Mouse (Mus musculus): ENCODE results near the gene Eif2b4. TPM values are rescaled to one million over a fixed set of nuclear protein-coding genes. Genes with fewer than 3 reads are reported as not detected.
A peak's percentile ranks its signal among the peaks of the same experiment; 100 is the strongest.

The Eif2b4 gene
- polyA plus RNA-seq, 1 experiment = 21.6 TPM

DNA sequence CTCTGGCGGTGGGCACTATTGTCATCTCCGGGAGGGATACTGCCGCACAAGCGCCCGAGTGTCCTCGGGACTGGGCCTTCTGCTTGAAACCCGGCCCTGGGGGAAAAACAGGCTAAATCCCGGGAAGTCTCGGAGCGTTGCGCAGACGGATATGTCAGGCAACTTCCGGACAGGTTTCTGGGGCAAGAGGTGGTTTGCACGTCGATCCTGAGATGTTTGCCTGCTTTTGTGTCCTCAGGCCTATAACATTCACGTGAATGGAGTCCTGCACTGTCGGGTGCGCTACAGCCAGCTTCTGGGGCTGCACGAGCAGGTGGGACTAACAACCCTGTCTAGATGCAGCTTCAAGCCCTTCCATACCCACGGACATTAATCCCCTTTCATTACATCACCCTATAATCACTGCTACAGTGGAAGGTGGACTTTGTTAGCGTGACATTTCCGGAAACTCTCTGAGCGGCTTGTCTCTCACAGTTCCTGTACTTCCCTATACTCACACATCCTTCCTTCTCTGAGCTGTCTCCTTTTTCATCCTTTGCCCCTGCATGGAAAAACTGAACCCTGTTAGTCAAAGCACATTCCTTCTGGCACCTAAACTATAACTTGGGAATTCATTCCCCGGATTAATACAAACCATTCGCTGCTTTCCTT lies 526 bp upstream of the Eif2b4 start:
- H3K4me3 ChIP-seq (ENCODE audit: insufficient read depth, low read length) = peak overlapping the region; percentile 68
- TF ChIP-seq POLR2A (IDR thresholded peaks at IDR 0.05; ENCODE audit: low read depth, low read length) (no peak; the same call in 1 of the 2 replicates), CTCF (IDR thresholded peaks at IDR 0.05; ENCODE audit: borderline replicate concordance, insufficient read depth, low read length) (no peak)
- H3K4me1 ChIP-seq (ENCODE audit: control insufficient read depth, insufficient read depth, low read length) = no peaks in the 10 kb centered on the region
- peak overlapping the region; percentile 49 for H3K27ac ChIP-seq (ENCODE audit: insufficient read depth, low read length)

DNA sequence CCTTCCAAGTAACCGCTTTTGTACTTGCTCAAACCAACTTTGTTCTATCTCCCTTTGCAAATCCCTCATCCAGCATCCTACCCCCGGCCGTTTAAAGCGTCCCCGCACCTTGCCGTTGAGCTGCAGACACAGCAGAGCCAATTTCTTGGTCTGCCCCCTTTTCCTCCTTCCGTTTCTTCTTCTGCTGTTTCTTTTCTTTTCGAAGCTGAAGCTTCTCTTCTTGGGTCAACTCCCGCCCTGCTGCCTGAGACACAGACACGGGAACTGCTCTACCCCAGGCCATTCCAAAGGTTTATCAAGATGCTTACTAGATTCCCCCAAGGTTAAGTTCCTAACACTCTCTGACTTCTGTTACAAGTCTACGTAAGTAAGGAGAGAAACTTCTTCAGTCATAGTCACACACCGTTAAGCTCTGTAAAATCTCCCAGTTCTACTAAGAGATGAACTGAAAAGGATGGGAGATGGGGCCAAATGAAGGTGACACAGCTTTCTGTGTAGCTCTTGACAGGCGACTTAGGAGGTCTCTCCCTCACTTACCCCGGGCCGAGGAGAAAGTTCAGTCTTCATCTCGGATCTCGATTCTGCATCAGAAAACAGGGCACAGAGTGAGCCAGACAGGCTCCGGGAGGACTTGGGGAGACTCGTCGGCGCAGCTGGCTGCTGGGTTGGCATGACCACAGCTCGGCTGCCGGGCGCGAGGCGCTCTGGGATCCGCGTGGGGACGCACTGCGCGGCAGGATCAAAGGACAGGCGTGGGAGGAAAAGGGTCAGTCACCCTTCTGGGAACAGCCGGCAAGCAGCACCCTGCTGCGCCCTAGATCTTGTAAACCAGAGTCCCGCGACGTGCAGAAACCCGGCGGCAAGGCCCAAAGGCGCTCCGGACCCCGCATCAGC lies 938 bp downstream of the Eif2b4 start:
- no peak for TF ChIP-seq POLR2A (IDR thresholded peaks at IDR 0.05; ENCODE audit: low read depth, low read length)
- TF ChIP-seq CTCF (IDR thresholded peaks at IDR 0.05; ENCODE audit: borderline replicate concordance, insufficient read depth, low read length) = no peak
- H3K4me3 ChIP-seq (ENCODE audit: insufficient read depth, low read length) = peak overlapping the region; percentile 61
- H3K4me1 ChIP-seq (ENCODE audit: control insufficient read depth, insufficient read depth, low read length) = no peaks in the 10 kb centered on the region
- H3K27ac ChIP-seq (ENCODE audit: insufficient read depth, low read length) = peak overlapping the region; percentile 12; the same call in 1 of the 2 replicates

DNA sequence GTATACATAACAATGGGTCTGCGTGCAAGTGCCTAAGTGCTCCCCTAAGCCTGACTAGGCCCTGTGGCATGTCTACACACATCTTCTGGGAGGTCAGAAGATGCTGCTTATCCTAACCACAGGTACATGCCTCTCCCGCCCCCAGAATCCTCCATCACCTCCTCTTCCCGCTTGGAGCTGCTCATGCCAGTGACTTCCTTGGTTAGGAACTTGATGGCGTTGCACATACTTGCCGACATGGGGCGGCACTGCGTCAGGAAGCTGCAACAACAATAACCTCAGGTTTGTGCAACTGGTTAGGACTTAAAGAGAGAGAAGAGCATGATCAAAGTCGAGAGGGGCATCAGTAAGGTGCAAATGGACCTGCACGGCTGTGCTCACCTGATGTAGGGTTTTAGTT lies 3.0 kb downstream of the Eif2b4 start:
- no peak overlapping the region for H3K4me3 ChIP-seq (ENCODE audit: insufficient read depth, low read length)
- H3K27ac ChIP-seq (ENCODE audit: insufficient read depth, low read length) = no peak overlapping the region
- TF ChIP-seq POLR2A (IDR thresholded peaks at IDR 0.05; ENCODE audit: low read depth, low read length) (no peak), CTCF (IDR thresholded peaks at IDR 0.05; ENCODE audit: borderline replicate concordance, insufficient read depth, low read length) (no peak)
- no peaks in the 10 kb centered on the region for H3K4me1 ChIP-seq (ENCODE audit: control insufficient read depth, insufficient read depth, low read length)

DNA sequence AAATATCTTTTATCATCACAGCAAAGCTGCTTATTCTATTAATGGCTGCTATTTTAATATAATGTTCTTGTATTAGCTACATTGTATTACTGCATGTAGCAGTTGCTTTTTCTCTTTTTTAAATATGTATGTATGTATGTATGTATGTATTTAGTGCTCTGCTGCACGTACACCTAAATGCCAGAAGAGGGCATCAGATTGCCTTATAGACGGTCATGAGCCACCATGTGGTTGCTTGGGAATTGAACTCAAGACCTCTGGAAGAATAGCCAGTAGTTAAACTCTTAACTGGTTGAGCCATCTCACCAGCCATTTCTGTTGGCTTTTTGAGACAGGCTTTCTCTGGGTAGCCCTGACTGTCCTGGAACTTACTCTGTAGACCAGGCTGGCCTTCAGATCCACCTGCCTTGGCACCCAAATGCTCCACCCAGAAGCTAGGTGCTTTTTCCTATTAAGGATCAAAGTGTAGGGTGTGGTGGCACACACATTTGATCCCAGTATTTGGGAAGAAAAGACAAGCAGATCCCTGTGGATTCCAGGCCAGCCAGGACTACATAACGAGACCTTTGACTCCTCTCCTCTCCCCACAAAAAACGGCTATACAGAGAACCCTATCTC lies 4.9 kb downstream of the Eif2b4 start:
- Histone ChIP-seq H3K4me3 (ENCODE audit: insufficient read depth, low read length) (no peak overlapping the region), H3K27ac (ENCODE audit: insufficient read depth, low read length) (no peak overlapping the region), H3K4me1 (ENCODE audit: control insufficient read depth, insufficient read depth, low read length) (no peaks in the 10 kb centered on the region)
- TF ChIP-seq CTCF (IDR thresholded peaks at IDR 0.05; ENCODE audit: borderline replicate concordance, insufficient read depth, low read length) = no peak
- TF ChIP-seq POLR2A (IDR thresholded peaks at IDR 0.05; ENCODE audit: low read depth, low read length) = no peak

DNA sequence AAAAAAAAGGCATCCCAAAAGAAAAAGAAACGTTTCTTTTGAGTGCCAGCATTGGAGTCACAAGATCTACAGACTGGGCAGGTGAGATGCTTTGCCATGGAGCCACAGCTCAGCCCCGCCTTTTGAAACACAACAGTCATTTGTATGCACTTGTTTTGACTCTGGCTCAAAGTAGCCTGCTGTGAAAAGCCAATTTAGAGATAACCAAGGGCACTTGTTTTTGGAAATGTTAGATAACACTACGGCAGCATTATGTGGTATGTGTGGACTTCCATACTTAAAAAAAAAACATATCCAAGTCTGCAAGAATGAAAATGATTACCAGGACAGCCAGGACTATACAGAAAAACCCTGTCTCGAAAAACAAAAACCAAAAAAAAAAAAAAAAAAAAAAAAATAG lies 9.6 kb downstream of the Eif2b4 start:
- H3K4me1 ChIP-seq (ENCODE audit: control insufficient read depth, insufficient read depth, low read length) = no peaks in the 10 kb centered on the region
- no peak for TF ChIP-seq CTCF (IDR thresholded peaks at IDR 0.05; ENCODE audit: borderline replicate concordance, insufficient read depth, low read length)
- no peak for TF ChIP-seq POLR2A (IDR thresholded peaks at IDR 0.05; ENCODE audit: low read depth, low read length)

DNA sequence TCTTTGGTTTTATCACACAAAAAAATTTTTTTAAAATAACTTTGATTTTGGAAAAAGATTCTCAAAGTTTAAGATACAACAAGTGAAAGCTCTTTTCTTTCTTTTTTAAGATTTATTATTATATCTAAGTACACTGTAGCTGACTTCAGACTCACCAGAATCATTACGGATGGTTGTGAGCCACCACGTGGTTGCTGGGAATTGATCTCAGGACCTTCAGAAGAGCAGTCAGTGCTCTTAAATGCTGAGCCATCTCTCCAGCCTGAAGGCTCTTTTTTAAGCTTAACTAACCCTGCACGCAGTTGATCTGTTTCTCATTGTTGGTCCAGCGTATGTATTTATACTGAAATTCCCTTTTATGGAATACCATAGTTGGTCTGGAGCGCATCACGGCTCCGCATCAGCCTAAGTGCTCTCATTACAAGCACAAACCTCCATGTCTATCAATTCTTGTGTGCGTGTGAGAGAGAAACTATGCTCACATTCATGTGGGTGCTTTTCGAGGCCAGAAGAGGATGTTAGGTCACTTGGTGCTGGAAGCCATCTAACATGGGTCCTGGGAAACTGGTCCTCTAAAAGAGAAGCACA lies 12.0 kb downstream of the Eif2b4 start:
- H3K4me3 ChIP-seq (ENCODE audit: insufficient read depth, low read length) = no peak overlapping the region
- TF ChIP-seq CTCF (IDR thresholded peaks at IDR 0.05; ENCODE audit: borderline replicate concordance, insufficient read depth, low read length) = no peak
- peak; percentile 26; the same call in 1 of the 2 replicates for TF ChIP-seq POLR2A (IDR thresholded peaks at IDR 0.05; ENCODE audit: low read depth, low read length)
- H3K4me1 ChIP-seq (ENCODE audit: control insufficient read depth, insufficient read depth, low read length) = no peaks in the 10 kb centered on the region
- no peak overlapping the region for H3K27ac ChIP-seq (ENCODE audit: insufficient read depth, low read length)

More for the DNA sequence above, 9.6 kb downstream of the Eif2b4 start:
- H3K27ac ChIP-seq (ENCODE audit: insufficient read depth, low read length) = no peak overlapping the region
- H3K4me3 ChIP-seq (ENCODE audit: insufficient read depth, low read length) = no peak overlapping the region

DNA sequence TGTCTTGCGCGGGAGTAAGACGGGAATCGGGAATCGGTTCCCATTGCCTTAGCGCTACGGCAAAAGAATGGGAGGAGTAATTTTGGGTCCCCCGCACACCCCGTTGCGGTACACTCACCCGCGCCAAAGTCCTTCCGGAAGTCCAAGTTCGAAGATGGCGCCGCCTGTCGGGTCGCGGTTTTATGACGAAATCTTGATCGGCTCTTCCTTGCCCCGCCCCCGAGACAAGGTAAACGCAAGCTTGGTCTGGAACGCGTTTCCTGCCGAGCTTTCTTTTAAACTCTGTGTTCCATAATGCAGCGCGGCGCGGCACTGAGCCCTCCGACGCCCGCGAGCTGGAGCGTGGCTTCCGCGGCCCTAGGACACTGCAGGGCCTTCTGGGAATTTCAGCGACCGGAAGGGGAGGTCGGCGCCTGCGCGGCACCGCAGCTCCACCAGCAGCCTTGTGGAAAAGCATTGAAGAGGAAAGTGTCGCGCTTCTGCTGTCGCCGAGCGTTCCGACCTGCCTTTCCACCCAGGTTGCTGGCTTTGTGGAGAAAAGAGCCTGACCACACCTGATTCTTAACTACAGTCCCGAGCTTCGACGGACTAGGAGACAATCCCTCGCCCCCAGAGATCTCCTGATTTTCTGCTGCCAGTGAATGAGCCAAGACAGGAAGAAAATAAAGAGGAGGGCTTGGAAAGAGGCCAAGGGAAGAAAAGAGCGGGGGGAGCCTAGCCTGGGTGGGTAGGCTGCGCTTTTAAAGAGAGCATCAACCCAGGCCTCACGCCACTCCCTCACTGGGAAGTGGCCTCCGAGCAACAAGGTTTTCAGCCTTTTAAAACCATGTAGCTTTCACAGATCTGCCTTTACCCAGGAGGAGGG lies 13.2 kb downstream of the Eif2b4 start, which contains the start of the genes Gm29609 and Gtf3c2:
Gene Gm29609 (minus strand): TSS at position 146 of the 865 bp plus-strand sequence.
Gene Gtf3c2 (minus strand): TSS at position 379 of the 865 bp plus-strand sequence.
- peak within 1 kb of the TSS; percentile 96 for H3K27ac ChIP-seq (ENCODE audit: insufficient read depth, low read length)
- no peaks in the 10 kb centered on the region for H3K4me1 ChIP-seq (ENCODE audit: control insufficient read depth, insufficient read depth, low read length)
- TF ChIP-seq CTCF (IDR thresholded peaks at IDR 0.05; ENCODE audit: borderline replicate concordance, insufficient read depth, low read length) = no peak
- TF ChIP-seq POLR2A (IDR thresholded peaks at IDR 0.05; ENCODE audit: low read depth, low read length) = peak; percentile 78
- H3K4me3 ChIP-seq (ENCODE audit: insufficient read depth, low read length) = peak within 1 kb of the TSS; percentile 96

DNA sequence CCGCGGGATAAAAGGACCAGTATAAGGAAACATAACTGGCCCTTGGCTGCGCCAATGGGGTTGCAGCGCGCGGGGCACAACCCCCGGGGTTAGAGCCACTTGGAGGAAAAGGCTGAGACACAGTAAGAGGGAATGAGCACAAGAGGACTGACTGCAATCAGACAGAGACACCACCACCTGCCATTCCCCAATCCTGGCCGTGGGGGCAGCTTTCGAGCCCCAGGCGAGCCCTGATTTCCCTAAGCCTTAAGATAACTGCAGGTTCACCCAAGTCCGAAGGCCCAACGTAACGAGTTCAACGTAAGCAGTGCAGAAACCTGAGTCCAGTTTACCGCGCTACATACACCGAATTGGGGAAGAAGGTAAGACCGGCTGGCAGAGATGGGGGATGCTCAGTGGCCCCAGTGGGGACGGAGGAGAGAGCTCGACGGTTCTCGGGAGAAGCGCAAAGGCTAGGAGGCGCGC lies 13.9 kb downstream of the Eif2b4 start:
- Histone ChIP-seq H3K4me3 (ENCODE audit: insufficient read depth, low read length) (peak overlapping the region; percentile 96), H3K27ac (ENCODE audit: insufficient read depth, low read length) (peak overlapping the region; percentile 96), H3K4me1 (ENCODE audit: control insufficient read depth, insufficient read depth, low read length) (no peaks in the 10 kb centered on the region)
- TF ChIP-seq CTCF (IDR thresholded peaks at IDR 0.05; ENCODE audit: borderline replicate concordance, insufficient read depth, low read length) (no peak), POLR2A (IDR thresholded peaks at IDR 0.05; ENCODE audit: low read depth, low read length) (0 out of 2 replicates have a peak, but pooled peaks have one; percentile 33)

Data from embryonic fibroblast, embryonic 13.5 days (primary cell).